Mouse (Mus musculus): ENCODE measurements around the gene Wdr27. TPM values are rescaled to one million over a fixed set of nuclear protein-coding genes. Genes with fewer than 3 reads are reported as not detected.

Gene Wdr27
- polyA plus RNA-seq, 1 experiment from 2014 or later = 8.4 TPM

- H3K36me3 ChIP-seq (ENCODE audit: poor library complexity, severe bottlenecking) = no peaks in the 10 kb centered on the region
- H3K9ac ChIP-seq = no peak overlapping the region
- WGBS = 72% methylated on average over 6 of the region's 6 CpGs
- no peaks in the 10 kb centered on the region for H3K27me3 ChIP-seq
- H3K4me2 ChIP-seq = no peak overlapping the region
- no peak overlapping the region for H3K4me3 ChIP-seq
- H3K4me1 ChIP-seq = no peaks in the 10 kb centered on the region
- H3K27ac ChIP-seq = no peak overlapping the region
- no peak for ATAC-seq
- H3K9me3 ChIP-seq (replicated peaks) = no peaks in the 10 kb centered on the region
These were observed 21.4 kb downstream of the Wdr27 start for GRCm38 (mm10) chr17:14921582-14921981.

- whole genome bisulfite sequencing = 93% methylated on average over 8 of the region's 8 CpGs
- H3K4me2 ChIP-seq = no peak overlapping the region
- no peak overlapping the region for H3K27ac ChIP-seq
- H3K9ac ChIP-seq = no peak overlapping the region
- ATAC-seq = no peak
- no peaks in the 10 kb centered on the region for H3K4me1 ChIP-seq
- no peaks in the 10 kb centered on the region for H3K36me3 ChIP-seq (ENCODE audit: poor library complexity, severe bottlenecking)
- H3K9me3 ChIP-seq (replicated peaks) = no peaks in the 10 kb centered on the region
- H3K4me3 ChIP-seq = no peak overlapping the region
- no peaks in the 10 kb centered on the region for H3K27me3 ChIP-seq
These were observed 25.1 kb downstream of the Wdr27 start for GRCm38 (mm10) chr17:14917866-14918265.

GRCm38 (mm10) chr17:14914401-14914800 is 28.6 kb downstream of the Wdr27 start:
- Histone ChIP-seq H3K4me1 (no peaks in the 10 kb centered on the region), H3K27me3 (no peaks in the 10 kb centered on the region), H3K4me2 (no peak overlapping the region), H3K27ac (no peak overlapping the region), H3K9me3 (replicated peaks) (no peaks in the 10 kb centered on the region), H3K9ac (no peak overlapping the region), H3K4me3 (no peak overlapping the region), H3K36me3 (ENCODE audit: poor library complexity, severe bottlenecking) (no peaks in the 10 kb centered on the region)
- ATAC-seq = no peak
- 90% methylated on average over 4 of the region's 4 CpGs for WGBS

- no peak overlapping the region for H3K27ac ChIP-seq
- no peaks in the 10 kb centered on the region for H3K27me3 ChIP-seq
- no peak for ATAC-seq
- H3K9ac ChIP-seq = no peak overlapping the region
- H3K9me3 ChIP-seq (replicated peaks) = no peaks in the 10 kb centered on the region
- no peaks in the 10 kb centered on the region for H3K36me3 ChIP-seq (ENCODE audit: poor library complexity, severe bottlenecking)
- H3K4me3 ChIP-seq = no peak overlapping the region
- 88% methylated on average over 8 of the region's 8 CpGs for WGBS
- H3K4me2 ChIP-seq = no peak overlapping the region
- no peaks in the 10 kb centered on the region for H3K4me1 ChIP-seq
These were observed 30.0 kb downstream of the Wdr27 start for GRCm38 (mm10) chr17:14912981-14913380.

GRCm38 (mm10) chr17:14912420-14912819 is 30.5 kb downstream of the Wdr27 start:
- H3K4me1 ChIP-seq = no peaks in the 10 kb centered on the region
- 51% methylated on average over 6 of the region's 6 CpGs for WGBS

GRCm38 (mm10) chr17:14910771-14911170 is 32.2 kb downstream of the Wdr27 start:
- H3K4me1 ChIP-seq = no peaks in the 10 kb centered on the region
- no peak overlapping the region for H3K27ac ChIP-seq
- no peaks in the 10 kb centered on the region for H3K36me3 ChIP-seq (ENCODE audit: poor library complexity, severe bottlenecking)
- no peak overlapping the region for H3K4me2 ChIP-seq
- no peaks in the 10 kb centered on the region for H3K27me3 ChIP-seq
- no peaks in the 10 kb centered on the region for H3K9me3 ChIP-seq (replicated peaks)
- ATAC-seq = no peak
- no peak overlapping the region for H3K4me3 ChIP-seq
- WGBS = 91% methylated on average over 5 of the region's 5 CpGs
- no peak overlapping the region for H3K9ac ChIP-seq

More at GRCm38 (mm10) chr17:14912420-14912819, 30.5 kb downstream of the Wdr27 start:
- no peaks in the 10 kb centered on the region for H3K27me3 ChIP-seq
- no peak for ATAC-seq
- no peak overlapping the region for H3K9ac ChIP-seq
- H3K9me3 ChIP-seq (replicated peaks) = no peaks in the 10 kb centered on the region
- no peaks in the 10 kb centered on the region for H3K36me3 ChIP-seq (ENCODE audit: poor library complexity, severe bottlenecking)
- H3K4me3 ChIP-seq = no peak overlapping the region
- no peak overlapping the region for H3K4me2 ChIP-seq
- no peak overlapping the region for H3K27ac ChIP-seq

- Histone ChIP-seq H3K4me1 (no peaks in the 10 kb centered on the region), H3K4me3 (no peak overlapping the region), H3K9me3 (replicated peaks) (no peaks in the 10 kb centered on the region), H3K4me2 (no peak overlapping the region), H3K27ac (no peak overlapping the region), H3K36me3 (ENCODE audit: poor library complexity, severe bottlenecking) (no peaks in the 10 kb centered on the region), H3K27me3 (no peaks in the 10 kb centered on the region), H3K9ac (no peak overlapping the region)
- WGBS = 84% methylated on average over 5 of the region's 5 CpGs
- ATAC-seq = no peak
These were observed 33.6 kb downstream of the Wdr27 start for GRCm38 (mm10) chr17:14909331-14909730.

GRCm38 (mm10) chr17:14907136-14907535 is 35.8 kb downstream of the Wdr27 start:
- Histone ChIP-seq H3K27ac (no peak overlapping the region), H3K4me1 (no peaks in the 10 kb centered on the region), H3K4me3 (no peak overlapping the region), H3K4me2 (no peak overlapping the region), H3K9ac (no peak overlapping the region), H3K27me3 (no peaks in the 10 kb centered on the region), H3K36me3 (ENCODE audit: poor library complexity, severe bottlenecking) (no peaks in the 10 kb centered on the region), H3K9me3 (replicated peaks) (no peaks in the 10 kb centered on the region)
- 71% methylated on average over 12 of the region's 12 CpGs for WGBS
- ATAC-seq = no peak

- Histone ChIP-seq H3K4me2 (no peak overlapping the region), H3K4me1 (no peaks in the 10 kb centered on the region), H3K27me3 (no peaks in the 10 kb centered on the region), H3K9ac (no peak overlapping the region), H3K36me3 (ENCODE audit: poor library complexity, severe bottlenecking) (no peaks in the 10 kb centered on the region), H3K4me3 (no peak overlapping the region), H3K9me3 (replicated peaks) (no peaks in the 10 kb centered on the region), H3K27ac (no peak overlapping the region)
- WGBS = 26% methylated on average over 1 of the region's 1 CpGs
- ATAC-seq = no peak
These were observed 36.3 kb downstream of the Wdr27 start for GRCm38 (mm10) chr17:14906611-14907010.

GRCm38 (mm10) chr17:14904637-14905265 is 38.2 kb downstream of the Wdr27 start:
- no peak overlapping the region for H3K4me2 ChIP-seq
- WGBS = 59% methylated on average over 7 of the region's 7 CpGs
- no peaks in the 10 kb centered on the region for H3K27me3 ChIP-seq
- no peak overlapping the region for H3K27ac ChIP-seq
- no peaks in the 10 kb centered on the region for H3K4me1 ChIP-seq
- H3K9ac ChIP-seq = no peak overlapping the region
- H3K4me3 ChIP-seq = no peak overlapping the region
- no peaks in the 10 kb centered on the region for H3K9me3 ChIP-seq (replicated peaks)
- peak; percentile 69 for ATAC-seq
- no peaks in the 10 kb centered on the region for H3K36me3 ChIP-seq (ENCODE audit: poor library complexity, severe bottlenecking)

- ATAC-seq = no peak
- Histone ChIP-seq H3K36me3 (ENCODE audit: poor library complexity, severe bottlenecking) (no peaks in the 10 kb centered on the region), H3K4me3 (no peak overlapping the region), H3K4me1 (no peaks in the 10 kb centered on the region), H3K9me3 (replicated peaks) (no peaks in the 10 kb centered on the region), H3K27ac (no peak overlapping the region), H3K9ac (no peak overlapping the region), H3K4me2 (no peak overlapping the region), H3K27me3 (no peaks in the 10 kb centered on the region)
- WGBS = 89% methylated on average over 6 of the region's 6 CpGs
These were observed 38.8 kb downstream of the Wdr27 start for GRCm38 (mm10) chr17:14904206-14904605.

GRCm38 (mm10) chr17:14903212-14903611 is 39.7 kb downstream of the Wdr27 start:
- H3K9ac ChIP-seq = no peak overlapping the region
- no peak overlapping the region for H3K4me3 ChIP-seq
- H3K4me2 ChIP-seq = no peak overlapping the region
- H3K4me1 ChIP-seq = no peaks in the 10 kb centered on the region
- ATAC-seq = no peak
- WGBS = 82% methylated on average over 3 of the region's 3 CpGs
- no peaks in the 10 kb centered on the region for H3K9me3 ChIP-seq (replicated peaks)
- no peaks in the 10 kb centered on the region for H3K36me3 ChIP-seq (ENCODE audit: poor library complexity, severe bottlenecking)
- no peak overlapping the region for H3K27ac ChIP-seq
- no peaks in the 10 kb centered on the region for H3K27me3 ChIP-seq

GRCm38 (mm10) chr17:14898972-14899371 is 44.0 kb downstream of the Wdr27 start:
- Histone ChIP-seq H3K4me1 (no peaks in the 10 kb centered on the region), H3K4me3 (no peak overlapping the region), H3K9me3 (replicated peaks) (no peaks in the 10 kb centered on the region), H3K36me3 (ENCODE audit: poor library complexity, severe bottlenecking) (no peaks in the 10 kb centered on the region), H3K27me3 (no peaks in the 10 kb centered on the region), H3K9ac (no peak overlapping the region), H3K4me2 (no peak overlapping the region), H3K27ac (no peak overlapping the region)
- WGBS = 80% methylated on average over 1 of the region's 1 CpGs
- ATAC-seq = no peak
